Mouse (Mus musculus) A20 (cell line): ENCODE measurements around the gene Rgs7.

Experiments
- DNase-seq: peaks from one replicate; pipeline ENCODE4 v3.0.0-alpha.2; 2011; ENCODE audit warnings: low read depth, low spot score

Gene Rgs7

GRCm38 (mm10) chr1:175431356-175432053 lies 60.8 kb downstream of the Rgs7 start:
- no peak for DNase-seq

- DNase-seq, result no peak
Observed at GRCm38 (mm10) chr1:175427112-175427511, 65.2 kb downstream of the Rgs7 start.

- no peak for DNase-seq
Observed at GRCm38 (mm10) chr1:175426393-175426792, 65.9 kb downstream of the Rgs7 start.

GRCm38 (mm10) chr1:175420883-175421282 lies 71.4 kb downstream of the Rgs7 start:
- DNase-seq, result no peak

- no peak for DNase-seq
Observed at GRCm38 (mm10) chr1:175415728-175416127, 76.6 kb downstream of the Rgs7 start.

- no peak for DNase-seq
Observed at GRCm38 (mm10) chr1:175410399-175410798, 81.9 kb downstream of the Rgs7 start.

- no peak for DNase-seq
Observed at GRCm38 (mm10) chr1:175391894-175392293, 100.4 kb downstream of the Rgs7 start.

GRCm38 (mm10) chr1:175389250-175389649 lies 103.0 kb downstream of the Rgs7 start:
- no peak for DNase-seq

GRCm38 (mm10) chr1:175385581-175386235 lies 106.6 kb downstream of the Rgs7 start:
- DNase-seq, result no peak

GRCm38 (mm10) chr1:175372571-175372970 lies 119.7 kb downstream of the Rgs7 start:
- no peak for DNase-seq

GRCm38 (mm10) chr1:175368062-175368461 lies 124.2 kb downstream of the Rgs7 start:
- no peak for DNase-seq

GRCm38 (mm10) chr1:175363606-175364005 lies 128.7 kb downstream of the Rgs7 start:
- no peak for DNase-seq

GRCm38 (mm10) chr1:175359411-175360366 lies 132.6 kb downstream of the Rgs7 start:
- DNase-seq, result no peak

- no peak for DNase-seq
Observed at GRCm38 (mm10) chr1:175352921-175353320, 139.4 kb downstream of the Rgs7 start.

- DNase-seq, result no peak
Observed at GRCm38 (mm10) chr1:175346162-175346561, 146.1 kb downstream of the Rgs7 start.

- DNase-seq, result no peak
Observed at GRCm38 (mm10) chr1:175336191-175336590, 156.1 kb downstream of the Rgs7 start.

GRCm38 (mm10) chr1:175333041-175333854 lies 159.1 kb downstream of the Rgs7 start:
- DNase-seq, result no peak

GRCm38 (mm10) chr1:175329934-175330471 lies 162.3 kb downstream of the Rgs7 start:
- no peak for DNase-seq

GRCm38 (mm10) chr1:175322781-175323180 lies 169.5 kb downstream of the Rgs7 start:
- no peak for DNase-seq

GRCm38 (mm10) chr1:175319205-175319604 lies 173.1 kb downstream of the Rgs7 start:
- no peak for DNase-seq

GRCm38 (mm10) chr1:175317264-175317663 lies 175.0 kb downstream of the Rgs7 start:
- DNase-seq, result no peak
